Mouse (Mus musculus): ENCODE results near the gene 1700020L24Rik.

Gene 1700020L24Rik

GRCm38 (mm10) chr11:83437377-83437776 lies at the start of gene 1700020L24Rik:
TSS of gene 1700020L24Rik (plus strand) at chr11:83437677.
- no peak for DNase-seq (ENCODE audit: low read depth, low spot score)

GRCm38 (mm10) chr11:83393062-83393461 lies 44.4 kb upstream of the 1700020L24Rik start:
- no peak for DNase-seq (ENCODE audit: low read depth, low spot score)

GRCm38 (mm10) chr11:83394802-83395439 lies 42.6 kb upstream of the 1700020L24Rik start:
- no peak for DNase-seq (ENCODE audit: low read depth, low spot score)

GRCm38 (mm10) chr11:83397626-83398025 lies 39.9 kb upstream of the 1700020L24Rik start:
- no peak for DNase-seq (ENCODE audit: low read depth, low spot score)

- DNase-seq (ENCODE audit: low read depth, low spot score), result no peak
These were observed 38.8 kb upstream of the 1700020L24Rik start for GRCm38 (mm10) chr11:83398724-83399123.

GRCm38 (mm10) chr11:83403787-83404186 lies 33.7 kb upstream of the 1700020L24Rik start:
- no peak for DNase-seq (ENCODE audit: low read depth, low spot score)

- DNase-seq (ENCODE audit: low read depth, low spot score), result no peak
These were observed 31.1 kb upstream of the 1700020L24Rik start for GRCm38 (mm10) chr11:83406391-83406790.

- DNase-seq (ENCODE audit: low read depth, low spot score), result no peak
These were observed 29.2 kb upstream of the 1700020L24Rik start for GRCm38 (mm10) chr11:83408242-83408641.

GRCm38 (mm10) chr11:83409087-83409754 lies 28.3 kb upstream of the 1700020L24Rik start, which contains the start of gene Rasl10b:
TSS of gene Rasl10b (plus strand) at chr11:83409137.
- DNase-seq (ENCODE audit: low read depth, low spot score), result no peak

GRCm38 (mm10) chr11:83409792-83410291 lies 27.6 kb upstream of the 1700020L24Rik start:
- no peak for DNase-seq (ENCODE audit: low read depth, low spot score)

- no peak for DNase-seq (ENCODE audit: low read depth, low spot score)
These were observed 27.0 kb upstream of the 1700020L24Rik start for GRCm38 (mm10) chr11:83410510-83410909.

- no peak for DNase-seq (ENCODE audit: low read depth, low spot score)
These were observed 20.4 kb upstream of the 1700020L24Rik start for GRCm38 (mm10) chr11:83417080-83417479.

- DNase-seq (ENCODE audit: low read depth, low spot score), result no peak
These were observed 19.8 kb upstream of the 1700020L24Rik start for GRCm38 (mm10) chr11:83417708-83418107.

- no peak for DNase-seq (ENCODE audit: low read depth, low spot score)
These were observed 18.9 kb upstream of the 1700020L24Rik start for GRCm38 (mm10) chr11:83418566-83418965.

- no peak for DNase-seq (ENCODE audit: low read depth, low spot score)
These were observed 17.1 kb upstream of the 1700020L24Rik start for GRCm38 (mm10) chr11:83420338-83420737.

- no peak for DNase-seq (ENCODE audit: low read depth, low spot score)
These were observed 16.2 kb upstream of the 1700020L24Rik start for GRCm38 (mm10) chr11:83421305-83421704.

GRCm38 (mm10) chr11:83424681-83425080 lies 12.8 kb upstream of the 1700020L24Rik start:
- DNase-seq (ENCODE audit: low read depth, low spot score), result peak; percentile 52

GRCm38 (mm10) chr11:83426964-83427363 lies 10.5 kb upstream of the 1700020L24Rik start:
- DNase-seq (ENCODE audit: low read depth, low spot score), result no peak

GRCm38 (mm10) chr11:83429355-83429754 lies 8.1 kb upstream of the 1700020L24Rik start, which contains the start of gene Gas2l2:
TSS of gene Gas2l2 (minus strand) at chr11:83429455.
- DNase-seq (ENCODE audit: low read depth, low spot score), result no peak

GRCm38 (mm10) chr11:83432533-83432932 lies 4.9 kb upstream of the 1700020L24Rik start:
- DNase-seq (ENCODE audit: low read depth, low spot score), result no peak

- no peak for DNase-seq (ENCODE audit: low read depth, low spot score)
These were observed 2.1 kb downstream of the 1700020L24Rik start for GRCm38 (mm10) chr11:83439426-83440060.

Measured in c-Kit-negative CD71-positive TER-119-positive erythroid progenitor cells, embryonic 14.5 days (primary cell).